Mouse (Mus musculus) layer of hippocampus, adult 2 months (tissue): ENCODE measurements around the gene Slc35e1. TPM values are rescaled to one million over a fixed set of nuclear protein-coding genes. Genes with fewer than 3 reads are reported as not detected.

Experiments
- DNase-seq, 2 experiments: peaks; one replicate each; pipeline ENCODE4 v3.0.0; 2022; ENCODE audit warnings: low spot score in 2 of 2
- H3K27ac ChIP-seq: fragments of 200-600 bp; 2 replicates; pipeline ENCODE4 v1.8.1; 2022
- H3K4me3 ChIP-seq: fragments of 200-600 bp; 2 replicates; pipeline ENCODE4 v1.8.1; 2022; ENCODE audit warnings: mild to moderate bottlenecking
- CTCF ChIP-seq: fragments of 200-600 bp; conservative IDR thresholded peaks from 2 replicates; pipeline ENCODE4 v1.8.1; 2022; ENCODE audit warnings: antibody characterized with exemption, mild to moderate bottlenecking, moderate library complexity
- microRNA-seq, 2 experiments: library from miRNA; unstranded; fragments of <30 nt; microRNA quantifications; one replicate each; pipeline ENCODE4 v1.2.0; 2021
- total RNA-seq, 2 experiments: library from RNA; stranded (reverse); gene quantifications; 2 replicates each; pipeline ENCODE4 v1.2.3; 2021

Gene Slc35e1
- total RNA-seq, 2 experiments from 2014 or later, result 45.2 to 48.2 TPM

DNA sequence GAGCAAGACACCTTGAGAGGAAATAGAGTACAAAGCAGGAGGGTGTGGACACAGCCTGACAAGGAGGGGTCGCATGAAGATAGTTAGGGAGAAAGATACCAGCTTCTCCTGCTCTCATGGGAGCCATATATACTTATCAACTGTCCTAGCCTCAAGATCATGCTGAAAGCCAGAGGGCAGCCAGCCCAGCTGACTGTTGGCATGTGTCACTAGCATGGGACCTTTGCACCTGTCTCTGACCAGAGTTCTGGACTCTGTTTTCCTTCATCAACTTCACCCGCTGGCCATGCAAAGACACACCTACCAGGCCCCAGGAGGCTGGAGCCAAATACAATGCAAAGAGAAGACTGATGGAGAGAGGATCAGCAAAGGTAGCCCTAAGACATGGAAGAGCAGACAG lies 23.2 kb downstream of the Slc35e1 start:
- no peak for DNase-seq
- H3K4me3 ChIP-seq, result no peak overlapping the region
- TF ChIP-seq CTCF, result no peak
- H3K27ac ChIP-seq, result no peak overlapping the region

GRCm38 (mm10) chr8:72464211-72464610 lies 28.2 kb downstream of the Slc35e1 start:
- TF ChIP-seq CTCF, result no peak
- H3K27ac ChIP-seq, result no peak overlapping the region
- no peak overlapping the region for H3K4me3 ChIP-seq
- DNase-seq, result no peak

DNA sequence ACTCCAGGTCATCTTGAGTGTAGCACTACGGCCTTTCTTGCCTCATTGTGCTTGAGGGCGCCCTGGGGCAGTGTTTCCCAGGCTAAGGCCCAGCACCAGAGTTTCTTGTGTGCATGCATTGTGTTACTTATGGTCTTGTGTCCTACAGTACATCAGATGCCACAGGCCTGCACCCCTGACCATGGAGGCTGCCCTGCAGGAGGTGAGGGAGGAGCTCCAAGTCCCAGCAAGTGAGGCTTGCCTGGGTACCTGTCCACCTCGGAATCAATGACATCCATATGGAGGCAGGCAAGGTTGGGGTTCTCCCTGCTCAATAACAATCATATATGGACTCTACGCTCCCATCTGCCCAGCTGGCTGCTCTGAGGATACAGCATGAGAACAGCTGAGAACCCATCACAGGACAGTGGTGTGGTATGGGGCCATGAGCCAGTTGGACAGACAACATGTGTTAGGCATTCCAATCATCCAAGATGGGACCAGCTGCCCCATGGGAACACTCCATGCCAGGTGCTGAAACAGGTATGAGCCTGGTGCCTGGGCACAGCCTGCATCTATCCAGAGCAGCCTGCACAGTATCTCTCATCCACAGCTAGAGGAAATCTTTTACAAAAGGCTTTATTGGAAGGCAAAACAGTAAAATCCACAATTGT lies 32.4 kb downstream of the Slc35e1 start:
- DNase-seq, result no peak
- TF ChIP-seq CTCF, result no peak
- no peak overlapping the region for H3K4me3 ChIP-seq

DNA sequence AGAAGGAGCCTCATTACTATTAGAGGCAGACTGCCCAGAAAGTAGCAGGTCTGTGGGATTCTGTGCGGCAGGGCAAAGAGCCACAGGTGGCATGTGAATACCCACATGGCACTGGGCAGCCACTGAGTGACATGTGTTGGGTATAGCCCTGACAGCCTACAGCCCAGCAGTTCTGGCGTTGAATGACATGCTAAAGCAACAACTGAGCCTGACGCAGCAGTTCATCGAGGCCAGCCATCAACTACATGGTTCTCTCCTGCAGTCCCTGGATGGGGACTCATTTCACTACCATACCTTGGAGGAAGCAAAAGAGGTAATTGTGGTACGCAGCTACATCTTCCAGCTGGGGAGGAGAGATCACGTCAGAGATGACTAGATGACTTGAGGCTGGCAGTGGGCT lies 34.0 kb downstream of the Slc35e1 start:
- DNase-seq, result no peak
- H3K4me3 ChIP-seq, result no peak overlapping the region
- TF ChIP-seq CTCF, result no peak

More for the DNA sequence above, 32.4 kb downstream of the Slc35e1 start:
- no peak overlapping the region for H3K27ac ChIP-seq

GRCm38 (mm10) chr8:72457806-72458205 lies 34.6 kb downstream of the Slc35e1 start:
- no peak overlapping the region for H3K4me3 ChIP-seq
- DNase-seq, result no peak
- TF ChIP-seq CTCF, result no peak
- H3K27ac ChIP-seq, result no peak overlapping the region

More for the DNA sequence above, 34.0 kb downstream of the Slc35e1 start:
- no peak overlapping the region for H3K27ac ChIP-seq

GRCm38 (mm10) chr8:72455317-72455716 lies 37.1 kb downstream of the Slc35e1 start:
- no peak overlapping the region for H3K27ac ChIP-seq

GRCm38 (mm10) chr8:72453904-72454303 lies 38.5 kb downstream of the Slc35e1 start:
- peak; percentile 32 for TF ChIP-seq CTCF
- no peak for DNase-seq
- Histone ChIP-seq H3K4me3 (no peak overlapping the region), H3K27ac (no peak overlapping the region)

More at GRCm38 (mm10) chr8:72455317-72455716, 37.1 kb downstream of the Slc35e1 start:
- DNase-seq, result no peak
- no peak for TF ChIP-seq CTCF
- no peak overlapping the region for H3K4me3 ChIP-seq

DNA sequence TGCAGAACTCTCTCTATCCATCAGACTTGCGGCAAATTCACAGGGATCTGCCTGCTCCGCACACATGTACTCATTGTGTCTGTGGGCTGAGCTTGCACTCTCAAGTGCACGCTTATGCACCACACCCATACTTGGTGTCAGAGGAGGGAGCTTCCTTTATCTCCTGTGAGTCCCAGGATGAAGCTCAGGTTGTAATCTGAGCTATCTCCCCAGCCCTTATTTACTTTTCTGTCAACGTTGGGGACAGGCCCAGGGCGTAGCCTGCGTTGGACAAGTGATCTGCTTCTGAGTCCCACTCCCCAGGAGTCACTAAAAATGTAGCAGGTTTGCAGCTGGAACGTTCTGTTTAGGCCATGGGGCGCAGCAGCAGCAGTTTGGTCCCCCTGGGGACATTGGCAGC lies 40.9 kb downstream of the Slc35e1 start:
- no peak for DNase-seq

GRCm38 (mm10) chr8:72445071-72445470 lies 47.3 kb downstream of the Slc35e1 start:
- no peak overlapping the region for H3K27ac ChIP-seq
- no peak overlapping the region for H3K4me3 ChIP-seq
- no peak for TF ChIP-seq CTCF
- no peak for DNase-seq

More for the DNA sequence above, 40.9 kb downstream of the Slc35e1 start:
- TF ChIP-seq CTCF, result no peak
- no peak overlapping the region for H3K27ac ChIP-seq
- H3K4me3 ChIP-seq, result no peak overlapping the region

- peak overlapping the region; percentile 87 for H3K27ac ChIP-seq
- peak overlapping the region; percentile 60 for H3K4me3 ChIP-seq
- no peak; the same call in 1 of the 2 replicates for TF ChIP-seq CTCF
- no peak for DNase-seq
Observed at GRCm38 (mm10) chr8:72443994-72444350, 48.4 kb downstream of the Slc35e1 start.

DNA sequence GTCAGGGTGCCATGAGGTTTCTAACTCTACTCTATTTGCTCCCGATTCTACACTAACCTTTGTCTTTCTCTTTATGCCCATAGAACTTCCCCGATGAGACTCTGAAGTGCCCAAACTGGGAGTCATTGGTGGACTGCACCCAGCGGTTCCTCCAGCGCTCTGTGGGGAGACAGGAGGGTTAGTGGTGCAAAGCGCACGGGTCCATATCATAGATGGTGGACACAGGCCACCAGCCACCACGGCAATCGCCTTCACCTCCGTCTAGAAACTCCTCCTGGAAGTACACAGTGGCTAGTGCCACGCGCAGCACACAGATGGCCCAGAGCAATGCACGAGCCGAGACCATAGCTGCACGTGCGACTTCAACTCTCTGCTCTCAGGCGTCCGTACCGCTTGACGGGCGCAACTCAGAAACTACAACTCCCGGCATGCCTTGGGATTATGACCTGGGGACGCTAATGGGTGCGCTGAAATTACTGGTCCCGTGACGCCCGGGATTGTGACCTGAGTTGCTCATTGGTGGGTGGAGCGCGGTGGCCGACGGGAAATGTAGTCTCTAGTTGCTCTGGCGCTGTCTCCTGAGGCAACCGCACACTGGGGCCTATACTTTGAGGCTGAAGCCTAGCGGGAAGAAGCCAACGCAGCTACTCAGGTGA lies 48.9 kb downstream of the Slc35e1 start, which contains the start of the genes Calr3 and 1700030K09Rik:
Gene Calr3 (minus strand): TSS at position 533 of the 656 bp plus-strand sequence.
Gene 1700030K09Rik (plus strand): TSS at position 543 of the 656 bp plus-strand sequence.
- Histone ChIP-seq H3K4me3 (peak within 1 kb of the TSS; percentile 60), H3K27ac (peak within 1 kb of the TSS; percentile 87)
- peak; percentile 99 for DNase-seq
- TF ChIP-seq CTCF, result no peak

GRCm38 (mm10) chr8:72438248-72439015 lies 54.0 kb downstream of the Slc35e1 start:
- TF ChIP-seq CTCF, result no peak
- no peak for DNase-seq
- no peak overlapping the region for H3K27ac ChIP-seq
- H3K4me3 ChIP-seq, result no peak overlapping the region

GRCm38 (mm10) chr8:72434952-72435351 lies 57.5 kb downstream of the Slc35e1 start:
- H3K27ac ChIP-seq, result no peak overlapping the region
- DNase-seq, result no peak
- no peak for TF ChIP-seq CTCF
- H3K4me3 ChIP-seq, result no peak overlapping the region

Small RNA genes lying within 50 kb of the gene (microRNA-seq; reads per million reads assigned to microRNA genes)
- gene Gm28019 (0 reads per million in 2 experiments), gene Mir7068 (1.3 to 3.5 reads per million in 2 experiments)

Other genes with a start within 250 kb of the Slc35e1 start
- 1 to 10 TPM; 6.7 to 7.9 TPM for gene Gm10282, start 187.4 kb downstream of the Slc35e1 start, total RNA-seq
- gene Klf2, start 173.6 kb downstream of the Slc35e1 start, total RNA-seq, result 10 to 100 TPM in 1 of 2 experiments, 1 to 10 TPM in 1; 9.1 to 17.4 TPM
- 10 to 100 TPM; 69.7 to 75.1 TPM for gene Eps15l1, start 71.2 kb downstream of the Slc35e1 start, total RNA-seq
- under 1 TPM; 0.52 to 0.90 TPM for gene Calr3, start 48.7 kb downstream of the Slc35e1 start, total RNA-seq
- 10 to 100 TPM; 10.9 to 11.7 TPM for gene 1700030K09Rik, start 48.7 kb downstream of the Slc35e1 start, total RNA-seq
- gene Cherp, start 17.4 kb downstream of the Slc35e1 start, total RNA-seq, result 10 to 100 TPM; 83.1 TPM
- 10 to 100 TPM; 10.5 to 10.6 TPM for gene Med26, start 55.7 kb upstream of the Slc35e1 start, total RNA-seq
- 100 to 1,000 TPM; 103 to 104 TPM for gene Smim7, start 78.5 kb upstream of the Slc35e1 start, total RNA-seq
- gene Tmem38a, start 79.4 kb upstream of the Slc35e1 start, total RNA-seq, result 100 to 1,000 TPM; 115 to 120 TPM
- gene Nwd1, start 154.1 kb upstream of the Slc35e1 start, total RNA-seq, result 10 to 100 TPM; 51.1 to 52.1 TPM
- gene Sin3b, start 230.7 kb upstream of the Slc35e1 start, total RNA-seq, result 100 to 1,000 TPM; 171 to 181 TPM